Mouse (Mus musculus) ZHBTc4 (cell line): ENCODE data around the gene Fastk.
"Not testable (repeated sequence)": the region's sequence is repeated elsewhere in the genome, so short reads cannot be mapped to it uniquely, and the experiment has no call there.

Source experiments
- DNase-seq: peaks from one replicate; pipeline ENCODE4 v3.0.0-alpha.2; 2011; ENCODE audit warnings: low read depth, low spot score

The Fastk gene

GRCm38 (mm10) chr5:24424004-24424781 is 20.9 kb downstream of the Fastk start:
- DNase-seq: no peak

- DNase-seq: peak; percentile 100
Measured at GRCm38 (mm10) chr5:24423129-24424003, 21.7 kb downstream of the Fastk start, which contains the start of the genes Cdk5 and Slc4a2. Cdk5 (minus strand) TSS chr5:24423530. Slc4a2 (plus strand) TSS chr5:24423837.

- DNase-seq: no peak
Measured at GRCm38 (mm10) chr5:24420381-24420780, 24.7 kb downstream of the Fastk start.

- DNase-seq: no peak
Measured at GRCm38 (mm10) chr5:24417587-24417986, 27.5 kb downstream of the Fastk start.

- DNase-seq: peak; percentile 90
Measured at GRCm38 (mm10) chr5:24416222-24416736, 28.8 kb downstream of the Fastk start.

- peak; percentile 39 for DNase-seq
Measured at GRCm38 (mm10) chr5:24413938-24414337, 31.1 kb downstream of the Fastk start.

GRCm38 (mm10) chr5:24413042-24413693 is 31.9 kb downstream of the Fastk start, which contains the start of gene Asic3:
Asic3 (plus strand) TSS chr5:24413392.
- DNase-seq: no peak

GRCm38 (mm10) chr5:24412063-24412462 is 33.0 kb downstream of the Fastk start:
- DNase-seq: no peak

GRCm38 (mm10) chr5:24409466-24409865 is 35.6 kb downstream of the Fastk start:
- DNase-seq: no peak

- no peak for DNase-seq
Measured at GRCm38 (mm10) chr5:24408651-24409050, 36.4 kb downstream of the Fastk start.

GRCm38 (mm10) chr5:24405389-24405876 is 39.7 kb downstream of the Fastk start:
- DNase-seq: no peak

- DNase-seq: no peak
Measured at GRCm38 (mm10) chr5:24404594-24405360, 40.3 kb downstream of the Fastk start.

- no peak for DNase-seq
Measured at GRCm38 (mm10) chr5:24401969-24402368, 43.1 kb downstream of the Fastk start.

- no peak for DNase-seq
Measured at GRCm38 (mm10) chr5:24400911-24401605, 44.0 kb downstream of the Fastk start.

- no peak for DNase-seq
Measured at GRCm38 (mm10) chr5:24400362-24400761, 44.7 kb downstream of the Fastk start.

- no peak for DNase-seq
Measured at GRCm38 (mm10) chr5:24399686-24400085, 45.4 kb downstream of the Fastk start.

GRCm38 (mm10) chr5:24396254-24396653 is 48.8 kb downstream of the Fastk start:
- DNase-seq: not testable (repeated sequence)

- DNase-seq: peak; percentile 98
Measured at GRCm38 (mm10) chr5:24394165-24394894, 50.8 kb downstream of the Fastk start.

GRCm38 (mm10) chr5:24393392-24393997 is 51.6 kb downstream of the Fastk start, which contains the start of gene Abcb8:
Abcb8 (plus strand) TSS chr5:24393663.
- peak; percentile 87 for DNase-seq
